19 mouse cellular contexts compared by ENCODE assay signal in the genomic region with DNA sequence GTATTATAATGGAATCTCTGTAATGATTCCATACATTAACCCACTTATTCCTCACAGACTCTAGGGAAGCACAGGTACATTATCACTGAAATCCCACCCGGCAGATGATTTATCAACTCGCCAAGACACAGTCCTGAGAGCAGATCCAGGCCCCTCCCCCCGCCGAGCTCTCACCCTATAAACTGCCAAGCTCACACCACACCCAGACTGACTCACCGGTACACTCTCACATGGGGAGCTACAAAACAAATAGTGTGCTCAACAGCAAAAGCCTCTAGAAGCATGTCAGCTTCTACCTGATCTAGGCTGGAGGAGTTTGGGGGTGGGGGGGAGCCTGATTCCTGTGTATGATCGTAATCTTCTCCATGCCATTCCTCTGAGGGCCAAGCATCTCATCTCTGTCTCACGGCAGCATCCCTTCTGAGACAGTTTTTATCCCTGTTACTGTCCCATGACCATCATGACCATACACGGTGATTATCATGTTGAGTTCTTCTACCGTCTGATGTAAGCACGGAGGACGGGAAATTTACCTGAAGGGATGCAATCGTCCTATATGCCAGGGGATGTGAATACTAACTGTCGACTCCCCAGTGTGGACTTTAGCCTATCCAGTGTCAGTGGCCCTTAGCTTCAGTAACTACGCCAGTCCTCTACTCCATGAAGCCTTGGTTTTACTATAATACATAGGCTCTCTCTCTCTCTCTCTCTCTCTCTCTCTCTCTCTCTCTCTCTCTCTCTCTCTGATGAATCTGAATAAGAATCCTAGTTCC. TPM values are rescaled to one million over a fixed set of nuclear protein-coding genes. Genes with fewer than 3 reads are reported as not detected.
DNase-seq lines count a peak whose midpoint lies in the region; ATAC-seq lines count a peak whose summit lies in the region.
"Had no signal": no experiment of that assay in that cellular context is flagged by ENCODE, and none has a peak within 500 bp of the region (broad histone marks: within the 10 kb centered on the region; RNA-seq: fewer than 3 reads in every experiment).

No protein-coding gene starts in this region.

- H3K27ac ChIP-seq in heart, embryonic 10.5 days, result 0 out of 2 replicates have a peak overlapping the region, but pooled peaks have one; percentile 36
- H3K27ac ChIP-seq in limb, embryonic 10.5 days, result no peak overlapping the region
- peak overlapping the region; percentile 38; the same call in 1 of the 2 replicates for H3K27ac ChIP-seq in stomach, embryonic 16.5 days (ENCODE audit: low read length)
- H3K27ac ChIP-seq: kidney, postnatal 0 days; liver, embryonic 15.5 days had no signal

- H3K27me3 ChIP-seq in heart, embryonic 10.5 days (ENCODE audit: insufficient read depth, poor library complexity, severe bottlenecking), result peaks cover 3% of the 10 kb centered on the region; the same call in 1 of the 2 replicates
- no peaks in the 10 kb centered on the region for H3K27me3 ChIP-seq in limb, embryonic 10.5 days (ENCODE audit: low read depth, poor library complexity, severe bottlenecking)
- H3K27me3 ChIP-seq in stomach, embryonic 16.5 days (ENCODE audit: control insufficient read depth, insufficient read depth, low read length), result no peaks in the 10 kb centered on the region

- peak; percentile 76 for ATAC-seq in stomach, embryonic 16.5 days (ENCODE audit: insufficient read depth, low FRiP score)
- ATAC-seq: activated CD4-positive, CD25-positive, alpha-beta regulatory T cell, adult 4 months; forebrain, embryonic 14.5 days had no signal

- no peak overlapping the region for H3K4me2 ChIP-seq in stomach, embryonic 16.5 days (ENCODE audit: low read depth, low read length)
- H3K4me2 ChIP-seq: embryonic facial prominence, embryonic 13.5 days; liver, embryonic 15.5 days; midbrain, embryonic 11.5 days had no signal

- intact Hi-C loops in heart, postnatal 25 days (cut with DNase I), result no loop called here

- H3K9ac ChIP-seq in stomach, embryonic 16.5 days (ENCODE audit: low read length), result no peak overlapping the region
- H3K9ac ChIP-seq: embryonic facial prominence, embryonic 13.5 days; liver, embryonic 15.5 days had no signal

- H3K4me3 ChIP-seq in heart, embryonic 10.5 days, result no peak overlapping the region
- H3K4me3 ChIP-seq in limb, embryonic 10.5 days, result no peak overlapping the region
- H3K4me3 ChIP-seq in stomach, embryonic 16.5 days (replicated peaks; ENCODE audit: low read length), result no peak overlapping the region
- H3K4me3 ChIP-seq: embryonic facial prominence, embryonic 13.5 days; liver, embryonic 15.5 days had no signal

- WGBS in heart, embryonic 10.5 days, result 86% methylated on average over 14 of the region's 14 CpGs
- 91% methylated on average over 14 of the region's 14 CpGs for WGBS in limb, embryonic 10.5 days
- 77% methylated on average over 14 of the region's 14 CpGs for WGBS in stomach, embryonic 16.5 days

- no peaks in the 10 kb centered on the region for H3K36me3 ChIP-seq in heart, embryonic 10.5 days
- 0 out of 2 replicates have a peak, but pooled peaks cover 2% of the 10 kb centered on the region for H3K36me3 ChIP-seq in limb, embryonic 10.5 days
- no peaks in the 10 kb centered on the region for H3K36me3 ChIP-seq in stomach, embryonic 16.5 days (ENCODE audit: control insufficient read depth, insufficient read depth, low read length)
- H3K36me3 ChIP-seq: embryonic facial prominence, embryonic 13.5 days; liver, embryonic 15.5 days had no signal

- H3K9me3 ChIP-seq in heart, embryonic 10.5 days, result no peaks in the 10 kb centered on the region
- no peaks in the 10 kb centered on the region for H3K9me3 ChIP-seq in limb, embryonic 10.5 days (replicated peaks)
- no peaks in the 10 kb centered on the region; the same call in 1 of the 2 replicates for H3K9me3 ChIP-seq in stomach, embryonic 16.5 days (replicated peaks; ENCODE audit: control insufficient read depth, low read length)
- H3K9me3 ChIP-seq: embryonic facial prominence, embryonic 13.5 days had no signal

- peaks cover 31% of the 10 kb centered on the region for H3K4me1 ChIP-seq in heart, embryonic 10.5 days
- H3K4me1 ChIP-seq in limb, embryonic 10.5 days, result peaks cover 41% of the 10 kb centered on the region
- peaks cover 38% of the 10 kb centered on the region for H3K4me1 ChIP-seq in stomach, embryonic 16.5 days (ENCODE audit: control insufficient read depth, insufficient read depth, low read length)
- H3K4me1 ChIP-seq: liver, embryonic 15.5 days had no signal

- DNase-seq in heart, embryonic 10.5 days (ENCODE audit: low spot score), result peak; percentile 64
- DNase-seq in heart, postnatal 25 days (ENCODE audit: low spot score), result no peak
- DNase-seq in R1 (ENCODE audit: low read depth, low spot score), result peak; percentile 14
- DNase-seq in limb, embryonic 10.5 days (ENCODE audit: low spot score), result peak; percentile 29
- DNase-seq in gastrocnemius, postnatal 4 days (ENCODE audit: low spot score in 2 of 2), result no peak
- no peak for DNase-seq in cerebellum, postnatal 4 days (ENCODE audit: low spot score in 2 of 2)
- DNase-seq in lung, postnatal 10 days, result no peak
- DNase-seq: adrenal gland, postnatal 36 days; cerebellum, postnatal 25 days; heart, postnatal 36 days; lung, postnatal 4 days; retina, postnatal 1 day had no signal

RNA-seq across cellular contexts. Expression of gene Cdc7, which starts 57.4 kb away (rescaled TPM):
- 40.8 and 46.6 TPM in 2 replicates for polyA plus RNA-seq in heart, embryonic 10.5 days (2016; fragmentation: Nextera tagmentation; extraction: Ambion mirVana)
- total RNA-seq in heart, postnatal 25 days (2021), result 1 to 10 TPM in 1 of 2 experiments, under 1 TPM in 1; 0.65 to 1.2 TPM
- polyA plus RNA-seq in limb, embryonic 10.5 days (2016; fragmentation: Nextera tagmentation; extraction: Ambion mirVana), result 58.5 and 67.8 TPM in 2 replicates
- polyA plus RNA-seq in stomach, embryonic 16.5 days (2015; fragmentation: Nextera tagmentation; extraction: Ambion mirVana), result 39.2 and 42.6 TPM in 2 replicates
- 1 to 10 TPM; 6.5 to 7.1 TPM for total RNA-seq in gastrocnemius, postnatal 4 days (2021)

Comparison
In these comparisons a context has a peak if more than half of its experiments do, and no peak if none do; other contexts are left out.
1. DNase-seq: peak in heart, embryonic 10.5 days (single experiment), R1 (single experiment) and limb, embryonic 10.5 days (single experiment); none in heart, postnatal 25 days (single experiment), gastrocnemius, postnatal 4 days (0 of 2), cerebellum, postnatal 4 days (0 of 2) and lung, postnatal 10 days (single experiment).